Mouse (Mus musculus) urinary bladder, postnatal 14 days (tissue): Measurements from ENCODE around the gene Iqcn.

ENCODE experiments used
- DNase-seq: peaks from one replicate; pipeline ENCODE4 v3.0.0; 2021; ENCODE audit warnings: low spot score

Iqcn gene

DNA sequence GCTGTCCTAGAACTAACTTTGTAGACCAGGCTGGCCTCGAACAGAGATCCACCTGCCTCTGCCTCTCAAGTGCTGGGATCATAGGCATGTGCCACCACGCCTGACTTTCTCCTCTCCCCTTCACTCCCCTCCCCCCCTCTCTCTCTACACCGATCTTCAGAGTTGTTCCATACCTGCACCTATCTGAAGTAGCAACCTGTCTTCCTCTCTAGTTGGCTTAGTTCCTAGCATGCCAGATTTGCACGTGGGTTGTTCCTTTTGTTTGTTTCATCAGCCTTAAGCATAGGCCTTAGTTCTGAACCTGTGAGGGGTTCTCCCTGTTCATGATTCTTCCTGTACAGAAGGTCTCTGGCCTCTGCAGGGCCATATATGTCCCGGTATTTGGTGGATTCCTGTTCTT lies 34.4 kb downstream of the Iqcn start:
- DNase-seq = no peak

DNA sequence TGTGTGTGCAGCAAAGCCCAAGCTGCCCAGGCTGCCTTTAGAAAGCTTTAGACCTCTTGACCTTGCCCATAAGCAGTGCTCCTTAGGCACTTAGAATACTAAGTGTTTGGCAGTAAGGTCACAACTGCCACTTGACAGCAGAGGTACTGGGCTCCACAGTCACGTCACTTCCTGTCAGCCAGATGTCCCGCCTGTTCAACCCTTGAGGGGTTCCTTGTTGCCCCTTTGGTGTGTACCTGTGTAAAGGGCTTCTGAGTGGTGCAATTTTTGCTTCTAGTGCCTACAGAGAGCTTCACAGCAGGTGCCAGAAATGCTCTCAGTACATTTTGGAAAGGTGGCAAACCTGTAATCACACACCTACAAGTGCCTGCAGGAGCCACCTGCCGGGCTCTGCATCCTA lies 35.0 kb downstream of the Iqcn start:
- no peak for DNase-seq

DNA sequence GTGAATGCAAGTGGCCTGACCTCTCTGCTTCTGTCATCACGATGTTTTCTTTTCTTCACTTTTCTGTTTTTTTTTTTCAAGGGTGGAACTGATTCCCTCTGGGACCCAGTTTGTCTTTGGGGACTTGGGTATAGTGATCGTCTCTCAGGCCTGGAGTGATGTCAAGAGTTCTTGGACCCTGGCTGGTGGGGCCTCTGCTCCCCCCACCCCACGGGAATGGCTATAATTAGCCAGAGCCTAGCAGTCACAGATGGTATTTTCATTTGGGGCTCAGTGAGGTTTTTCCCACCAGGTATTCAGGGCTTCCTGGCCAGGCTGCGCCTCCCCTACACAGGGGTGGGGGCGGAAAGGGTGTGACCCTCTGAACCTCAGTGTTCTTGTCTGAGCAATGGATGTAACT lies 38.4 kb downstream of the Iqcn start:
- no peak for DNase-seq

DNA sequence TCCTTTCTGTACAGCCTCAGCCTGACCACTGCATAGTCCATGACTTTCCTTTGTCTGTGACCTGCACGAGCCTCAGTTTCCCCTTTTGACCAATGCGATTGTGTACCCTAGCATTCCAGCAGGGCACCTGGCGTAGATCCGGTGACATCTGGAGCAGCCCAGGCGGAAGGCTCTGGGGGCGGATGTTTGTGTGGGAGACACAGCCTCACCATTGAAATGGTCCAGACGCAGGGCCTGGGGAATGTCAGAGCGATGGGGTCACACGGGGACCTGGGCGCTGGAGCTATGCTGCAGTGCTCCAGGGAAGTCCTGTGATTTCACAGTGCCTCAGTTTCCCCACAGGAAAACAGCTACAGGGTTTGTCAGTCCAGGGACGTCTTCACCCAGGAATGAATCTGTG lies 38.9 kb downstream of the Iqcn start:
- DNase-seq = no peak

DNA sequence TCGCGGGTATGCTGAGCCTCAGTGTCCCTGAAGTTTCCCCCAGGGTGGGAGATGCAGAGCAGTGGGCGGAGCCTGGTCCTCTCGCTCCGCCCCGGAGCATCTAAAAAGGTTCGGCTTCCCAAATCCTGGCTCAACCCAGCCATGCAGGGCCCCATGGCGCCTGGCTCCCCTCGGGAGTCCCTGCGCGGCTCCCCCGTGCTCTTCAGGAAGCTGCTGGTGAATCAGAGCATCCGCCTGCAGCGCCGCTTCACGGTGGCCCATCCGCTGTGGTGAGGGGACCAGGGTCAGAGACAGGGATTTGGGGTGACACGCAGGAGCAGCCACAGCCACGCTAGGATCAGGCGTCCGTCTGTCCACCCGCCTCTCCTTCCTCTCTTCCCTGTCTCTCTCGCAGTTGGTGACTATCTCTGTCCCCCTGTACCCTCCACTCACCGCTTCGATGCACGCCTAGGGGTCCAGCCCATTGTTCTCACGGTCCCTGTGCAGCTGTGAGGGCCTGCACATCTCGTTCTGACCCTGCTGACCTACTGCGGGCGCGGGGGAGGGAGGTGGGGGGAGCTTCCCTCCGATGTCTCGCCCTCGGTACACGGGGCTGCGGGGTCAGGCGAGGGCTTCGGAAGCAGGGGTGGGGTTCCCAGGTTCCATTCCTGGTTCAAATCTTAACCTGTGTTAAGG lies 39.9 kb downstream of the Iqcn start:
- DNase-seq = no peak

DNA sequence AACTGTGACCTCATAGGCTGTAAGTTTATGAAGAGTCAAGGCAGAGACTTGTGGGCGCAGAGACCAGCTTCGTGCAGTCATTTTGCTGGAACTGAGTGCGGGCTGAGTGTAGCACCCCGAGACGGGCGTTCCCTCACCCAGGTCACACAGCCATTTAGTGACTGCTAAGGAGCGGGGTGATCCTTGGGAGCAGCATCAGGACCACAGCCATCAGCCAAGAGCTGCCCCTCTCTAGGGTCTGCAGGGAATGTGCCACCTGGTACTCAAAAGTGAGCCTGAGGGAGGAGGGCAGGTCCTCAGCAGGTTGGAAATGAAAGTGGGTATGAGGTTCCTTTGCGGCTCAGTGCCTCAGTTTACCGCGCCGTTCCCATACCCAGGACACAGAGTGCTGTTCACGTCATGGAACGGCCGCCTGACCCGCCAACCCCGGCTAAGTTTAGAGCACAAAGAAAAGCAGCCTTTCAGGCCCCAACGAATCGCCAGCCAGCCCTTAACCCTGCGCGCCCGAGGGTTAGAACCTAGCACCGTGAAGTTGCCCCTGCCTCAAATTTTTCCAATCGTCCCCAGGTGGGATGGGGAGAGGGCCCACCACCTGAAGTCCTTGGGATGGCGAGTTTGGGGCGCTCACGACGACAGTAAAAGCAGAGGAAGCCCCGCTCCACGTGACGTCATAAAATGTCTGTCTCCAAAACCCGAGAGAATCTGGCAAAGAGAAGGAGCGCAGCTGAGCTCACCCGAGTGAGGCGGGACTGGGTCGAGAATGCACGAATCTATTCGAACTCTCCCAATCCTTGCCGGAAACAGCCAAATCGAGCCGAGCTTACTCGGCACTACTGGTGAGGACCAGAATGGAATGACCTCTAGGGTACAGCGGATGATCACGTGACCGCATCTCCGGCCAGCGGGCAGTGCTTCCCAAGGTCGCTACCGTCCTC lies 40.7 kb downstream of the Iqcn start:
- no peak for DNase-seq

DNA sequence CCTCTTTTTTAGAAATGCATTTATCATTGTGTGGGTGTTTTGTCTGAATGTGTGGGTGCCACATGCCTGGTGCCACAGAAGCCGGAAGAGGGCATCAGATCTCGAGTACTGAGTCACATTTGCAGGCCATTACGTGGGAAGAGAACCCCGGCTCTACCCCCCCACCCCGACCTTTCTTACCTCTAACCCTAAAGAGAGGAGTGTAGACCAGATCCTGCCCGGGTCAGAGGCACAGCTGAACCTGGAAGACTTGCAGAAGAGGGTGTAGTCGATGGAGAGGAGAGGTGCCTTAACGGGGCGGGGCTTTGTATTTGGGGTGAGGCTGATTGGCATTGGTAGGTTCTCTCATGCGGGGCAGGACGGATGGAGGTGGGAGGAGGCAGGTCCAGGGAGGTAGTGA lies 41.5 kb downstream of the Iqcn start:
- DNase-seq = no peak

DNA sequence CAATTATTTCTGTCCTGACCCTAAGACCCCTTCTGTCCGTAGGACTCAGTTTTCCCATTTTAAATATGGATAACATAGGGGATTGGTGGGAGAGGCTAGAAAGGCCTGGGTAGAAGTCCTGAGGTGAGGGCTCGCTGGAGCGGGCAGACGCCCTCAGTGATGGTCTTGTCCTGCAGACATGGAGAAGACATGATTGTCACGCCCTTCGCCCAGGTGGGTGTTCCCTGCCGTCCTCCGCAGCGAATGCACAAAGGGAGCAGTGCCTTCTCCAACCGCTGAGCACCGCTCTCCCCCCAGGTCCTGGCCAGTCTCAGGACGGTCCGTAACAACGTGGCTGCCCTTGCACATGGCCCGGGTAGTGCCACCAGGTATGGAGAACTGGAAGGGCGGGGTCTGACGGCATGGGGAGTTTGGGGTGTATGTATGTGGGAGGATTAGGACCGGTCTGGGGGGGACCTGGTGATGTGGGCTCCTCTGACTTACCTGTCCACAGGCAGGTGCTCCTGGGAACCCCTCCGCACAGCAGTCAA lies 42.5 kb downstream of the Iqcn start:
- no peak for DNase-seq

DNA sequence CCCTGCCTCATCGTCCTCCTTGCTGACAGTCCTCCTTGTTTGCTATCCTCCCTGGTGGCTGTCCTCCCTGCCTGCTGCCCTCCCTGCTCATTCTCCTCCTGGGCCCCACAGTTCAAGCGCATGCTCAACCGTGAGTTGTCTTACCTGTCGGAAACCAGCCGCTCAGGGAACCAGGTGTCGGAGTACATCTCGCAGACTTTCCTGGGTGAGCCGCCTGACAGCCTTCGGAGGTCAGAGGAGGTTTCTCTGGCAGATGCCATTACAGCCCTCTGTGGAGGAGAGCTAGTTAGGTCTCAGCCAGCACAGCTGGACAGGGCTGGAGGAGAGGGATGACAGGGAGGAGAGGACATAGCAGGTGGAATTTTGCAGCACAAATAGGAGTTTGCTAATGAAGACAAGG lies 43.4 kb downstream of the Iqcn start:
- DNase-seq = no peak

DNA sequence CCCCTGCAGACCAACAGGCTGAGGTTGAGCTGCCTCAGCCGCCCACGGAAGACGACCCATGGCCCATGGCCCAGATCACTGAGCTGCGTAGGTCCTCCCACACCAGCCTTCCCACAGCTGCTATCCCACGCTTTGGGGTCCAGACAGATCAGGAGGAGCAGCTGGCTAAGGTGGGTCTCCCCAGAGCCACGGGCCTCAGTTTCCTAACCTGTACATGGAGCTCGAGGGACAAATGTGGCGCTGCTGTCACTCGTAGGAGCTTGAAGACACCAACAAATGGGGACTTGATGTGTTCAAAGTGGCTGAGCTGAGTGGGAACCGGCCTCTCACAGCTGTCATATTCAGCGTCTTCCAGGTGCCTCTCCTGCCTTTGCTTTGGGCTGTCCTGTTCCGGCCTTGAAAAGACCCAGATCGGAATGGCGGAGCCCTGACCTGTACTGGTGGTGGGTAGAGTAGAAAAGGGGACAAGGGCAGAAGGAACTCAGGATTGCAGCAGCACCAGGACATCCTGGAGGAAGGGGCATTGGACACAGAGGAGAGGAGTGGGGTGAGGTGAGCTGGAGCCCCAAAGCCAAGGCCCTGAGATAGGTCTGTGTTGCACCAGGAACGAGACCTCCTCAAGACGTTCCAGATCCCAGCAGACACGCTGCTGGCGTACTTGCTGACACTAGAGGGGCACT lies 44.1 kb downstream of the Iqcn start:
- DNase-seq = no peak

DNA sequence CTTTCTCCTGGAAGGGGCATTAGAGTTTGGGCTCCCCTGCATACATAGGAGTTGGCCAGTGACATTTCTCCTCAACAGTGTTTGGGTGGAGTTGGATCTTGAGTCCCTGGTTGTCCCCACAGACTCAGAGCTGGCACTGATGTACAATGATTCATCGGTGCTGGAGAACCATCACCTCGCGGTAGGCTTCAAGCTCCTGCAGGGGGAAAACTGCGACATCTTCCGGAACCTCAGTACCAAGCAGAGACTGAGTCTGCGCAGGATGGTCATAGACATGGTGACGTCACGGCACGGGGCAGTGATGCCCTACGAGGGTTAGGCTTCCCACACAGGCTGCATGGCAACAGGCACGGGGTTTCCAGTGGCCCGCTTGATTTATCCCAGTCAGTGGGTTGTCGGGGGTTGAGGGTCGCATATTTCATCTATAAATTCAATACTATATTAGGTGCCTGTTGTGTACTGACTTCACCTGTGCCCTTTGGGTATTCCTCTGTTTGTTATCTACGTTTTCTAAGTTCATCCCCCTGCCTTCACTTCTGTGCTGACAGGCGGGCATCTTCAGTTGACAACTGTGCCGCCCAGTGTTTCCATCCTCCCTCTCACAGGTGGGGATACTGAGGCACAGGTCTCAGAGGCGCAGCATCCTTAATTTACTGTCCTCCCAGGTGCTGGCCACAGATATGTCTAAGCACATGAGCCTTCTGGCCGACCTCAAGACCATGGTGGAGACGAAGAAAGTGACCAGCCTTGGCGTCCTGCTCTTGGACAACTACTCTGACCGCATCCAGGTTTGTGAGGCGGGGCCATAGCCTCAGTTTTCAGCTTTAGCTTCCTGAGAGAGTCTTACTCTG lies 45.2 kb downstream of the Iqcn start:
- DNase-seq = no peak

DNA sequence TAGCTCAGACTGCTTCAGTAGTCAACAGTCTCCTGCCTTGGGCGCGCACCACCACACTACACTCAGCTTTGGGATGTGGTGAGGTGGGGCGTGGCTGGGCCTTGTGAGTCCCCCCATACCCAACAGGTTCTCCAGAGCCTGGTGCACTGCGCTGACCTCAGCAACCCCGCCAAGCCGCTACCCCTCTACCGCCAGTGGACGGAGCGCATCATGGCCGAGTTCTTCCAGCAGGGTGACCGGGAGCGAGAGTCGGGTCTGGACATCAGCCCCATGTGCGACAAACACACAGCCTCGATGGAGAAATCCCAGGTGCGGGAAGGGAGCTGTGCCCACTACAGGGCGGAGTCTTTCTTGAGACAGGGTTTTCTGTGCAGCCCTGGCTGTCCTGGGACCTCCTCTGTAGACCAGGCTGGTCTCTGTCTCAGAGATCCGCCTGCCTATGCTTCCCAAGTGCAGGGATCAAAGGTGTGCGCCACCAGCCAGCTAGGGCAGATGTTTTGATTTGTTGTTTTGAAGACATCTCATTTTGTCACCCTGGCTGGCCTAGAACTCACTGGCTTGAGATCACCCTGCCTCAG lies 45.9 kb downstream of the Iqcn start:
- DNase-seq = no peak

DNA sequence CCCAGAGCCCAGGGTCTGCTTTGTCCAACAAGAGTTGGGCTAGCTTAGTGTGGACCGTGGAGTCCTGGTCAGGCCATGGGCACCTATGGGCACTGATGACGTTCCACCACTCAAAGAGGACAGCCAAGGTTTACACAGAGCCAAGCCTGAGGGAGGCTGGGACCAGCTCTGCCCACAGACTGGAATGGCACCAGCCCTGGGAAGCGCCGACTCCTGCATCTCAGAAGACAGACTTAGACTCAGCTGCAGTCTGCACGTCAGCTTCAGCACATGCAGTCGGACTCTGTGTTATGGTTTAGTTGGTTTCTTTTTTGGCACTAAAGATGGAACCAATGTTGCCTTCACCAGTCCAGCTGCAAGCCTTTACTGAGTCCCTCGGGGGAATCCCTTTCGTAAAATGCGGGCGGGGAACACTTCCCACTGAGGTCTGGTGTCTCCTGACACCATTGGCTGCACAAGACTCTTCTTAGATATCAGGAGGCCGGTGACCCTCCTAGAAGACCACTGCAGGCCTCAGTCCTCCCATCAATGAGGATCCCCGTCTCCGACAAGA lies 46.9 kb downstream of the Iqcn start:
- no peak for DNase-seq

DNA sequence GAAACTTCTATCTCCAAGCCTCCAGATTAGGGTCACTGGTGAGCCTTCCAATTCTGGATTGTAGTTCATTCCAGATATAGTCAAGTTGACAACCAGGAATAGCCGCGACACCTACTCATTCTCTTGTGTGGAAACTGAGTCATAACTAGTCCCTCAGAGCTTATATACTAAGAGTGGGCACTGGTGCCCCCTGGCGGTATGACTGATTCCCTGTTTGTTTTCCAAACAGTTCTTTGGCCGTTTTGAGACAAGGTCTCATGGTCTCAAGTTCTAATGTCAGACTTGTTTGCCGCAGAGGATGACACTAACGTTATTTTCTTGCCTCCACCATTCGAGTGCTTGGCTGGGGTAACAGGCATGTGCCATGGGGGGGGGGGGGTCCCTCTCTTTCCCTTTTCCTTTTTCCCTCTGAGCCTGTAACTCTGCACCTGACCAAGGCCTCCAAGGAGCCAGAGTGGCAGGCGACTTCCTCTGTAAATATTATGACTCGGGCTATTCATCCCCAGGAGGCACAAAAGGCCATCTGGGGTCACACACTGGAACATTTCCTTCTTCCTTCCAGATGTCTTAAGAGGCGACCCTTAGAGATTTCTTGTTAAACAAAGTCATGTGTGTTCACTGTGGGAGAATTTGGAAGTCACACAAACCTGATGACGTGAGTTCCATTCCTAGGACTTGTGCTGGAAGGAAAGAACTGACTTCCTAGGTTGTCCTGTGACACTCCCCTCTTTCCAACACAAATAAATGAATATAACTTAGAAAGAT lies 48.9 kb downstream of the Iqcn start:
- DNase-seq = peak; percentile 80

DNA sequence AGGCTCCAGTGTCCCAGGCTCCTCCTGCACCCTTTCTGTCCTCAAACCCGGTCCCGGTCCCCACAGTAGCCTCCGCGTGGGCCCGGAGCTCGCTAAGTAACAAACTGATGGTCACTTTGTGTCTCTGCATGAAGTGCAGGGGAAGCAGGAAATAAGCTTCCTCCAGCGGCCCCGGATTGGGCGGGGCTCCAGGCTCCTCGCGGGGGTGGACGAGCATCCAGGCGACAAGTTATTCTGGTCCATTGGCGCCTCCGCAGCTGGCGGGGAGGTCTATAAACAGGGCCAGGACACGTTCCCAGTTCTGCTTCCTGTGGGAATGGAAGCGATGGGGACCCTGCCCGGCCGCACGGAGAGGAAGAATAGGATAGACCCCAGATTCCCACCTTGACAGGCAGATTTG lies 49.9 kb downstream of the Iqcn start:
- peak; percentile 88 for DNase-seq

DNA sequence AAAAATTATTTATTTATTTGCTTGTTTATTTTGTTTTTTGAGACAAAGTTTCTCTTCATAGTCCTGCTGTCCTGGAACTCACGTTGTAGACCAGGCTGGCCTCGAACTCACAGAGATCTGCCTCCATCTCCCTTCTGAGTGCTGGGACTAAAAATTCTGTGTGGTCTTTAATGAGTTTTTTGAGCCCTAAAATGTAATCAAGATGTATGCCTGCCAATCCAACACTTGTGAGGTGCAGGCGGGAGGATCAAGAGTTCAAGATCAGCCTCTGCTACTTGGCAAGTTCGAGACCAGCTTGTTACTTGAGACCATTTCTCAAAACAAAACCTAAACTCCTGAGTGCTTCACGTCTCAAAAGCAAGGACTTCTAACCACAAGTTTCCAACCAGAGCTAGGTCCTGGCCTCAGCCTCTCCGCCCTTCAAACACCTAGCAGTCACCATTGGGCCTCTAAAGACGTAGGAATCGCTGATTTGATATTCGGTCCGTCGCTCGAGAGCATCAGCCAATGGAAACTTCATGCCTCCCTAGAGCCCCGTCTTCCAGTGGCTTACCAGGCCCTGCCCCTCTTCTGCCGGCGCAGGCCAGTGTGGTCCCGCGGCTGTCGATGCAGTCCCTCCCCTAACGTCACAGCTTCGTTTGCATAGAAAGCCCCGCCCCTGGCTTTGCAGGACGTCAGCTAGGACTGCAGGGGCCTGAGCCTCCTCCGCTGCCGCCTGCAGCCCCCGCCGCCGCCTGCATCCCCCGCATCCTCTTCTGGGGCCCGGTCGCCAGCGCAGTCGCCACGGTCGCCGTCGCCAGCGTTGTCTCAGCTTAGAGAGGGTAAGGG lies 51.0 kb downstream of the Iqcn start, which contains the start of gene Rab3a:
Gene Rab3a, plus strand, starts transcription at position 637 of the 828 bp plus-strand sequence.
- DNase-seq = peak; percentile 96

DNA sequence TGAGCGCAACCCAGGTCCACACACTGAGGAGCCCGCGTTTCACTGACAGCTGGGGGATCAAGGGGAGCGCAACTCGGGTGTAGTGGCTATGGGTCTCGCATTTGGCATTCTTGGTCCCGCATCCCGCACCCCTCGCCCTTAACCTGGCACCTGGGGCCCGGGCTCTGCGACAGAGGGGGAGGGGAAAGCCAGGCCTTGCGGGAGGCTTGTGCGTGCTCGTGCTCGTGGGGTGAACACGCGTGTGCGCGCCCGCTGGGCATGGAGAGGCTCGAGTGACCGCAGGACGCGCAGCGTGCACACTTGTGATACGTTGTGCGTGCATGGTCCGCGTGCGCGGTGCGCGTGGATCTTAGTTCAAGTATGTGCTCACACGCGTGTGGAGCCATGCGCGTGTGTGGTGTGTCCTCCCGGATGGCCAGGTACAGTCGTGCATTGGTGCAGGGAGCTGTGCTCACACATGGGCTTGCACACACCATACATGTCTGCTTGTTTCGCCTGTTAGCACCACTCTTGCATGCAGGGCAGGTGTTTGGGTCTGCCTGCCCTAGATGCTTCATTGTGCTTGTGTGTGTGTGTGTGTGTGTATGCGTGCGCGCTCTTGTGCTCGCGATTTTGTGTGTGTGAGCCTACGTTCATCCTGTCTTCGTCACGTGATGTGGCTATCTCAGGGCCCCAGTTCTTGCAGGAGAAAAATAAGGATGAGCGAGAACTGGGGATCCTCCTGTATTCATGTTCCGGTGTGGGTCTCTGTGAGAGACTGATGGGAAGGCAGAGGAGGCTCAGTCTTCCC lies 51.8 kb downstream of the Iqcn start:
- DNase-seq = peak; percentile 63
